Mouse (Mus musculus) cerebellum, postnatal 10 days (tissue): ENCODE measurements around the gene Rad23a.

ENCODE experiments used
- DNase-seq, 2 experiments: peaks; one replicate each; pipeline ENCODE4 v3.0.0; 2021; ENCODE audit warnings: mixed read lengths in 2 of 2

Gene Rad23a

GRCm38 (mm10) chr8:84786801-84787467 lies 53.5 kb downstream of the Rad23a start:
- DNase-seq = no peak

GRCm38 (mm10) chr8:84785756-84786677 lies 54.4 kb downstream of the Rad23a start:
- DNase-seq = peak; percentile 76 to 77

DNA sequence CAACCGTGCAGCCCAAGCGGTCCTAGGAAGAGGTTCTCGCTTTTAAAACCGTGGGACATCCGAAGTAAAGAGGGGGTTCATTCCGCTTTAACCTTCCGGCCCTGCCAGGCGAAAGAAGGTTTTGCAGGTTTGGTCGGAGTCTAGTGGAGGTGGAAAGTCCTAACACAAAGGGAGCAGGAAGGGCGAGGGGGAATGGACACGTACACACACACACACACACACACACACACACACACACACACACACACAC lies 55.0 kb downstream of the Rad23a start:
- DNase-seq = peak in 1 of 2 experiments; percentile 55

GRCm38 (mm10) chr8:84784681-84785505 lies 55.6 kb downstream of the Rad23a start:
- DNase-seq = peak; percentile 74 to 77
